Mouse (Mus musculus): ENCODE measurements around the gene Zfp638. TPM values are rescaled to one million over a fixed set of nuclear protein-coding genes. Genes with fewer than 3 reads are reported as not detected.

Gene Zfp638
- polyA plus RNA-seq, 1 experiment from 2014 or later: 51.1 TPM

DNA sequence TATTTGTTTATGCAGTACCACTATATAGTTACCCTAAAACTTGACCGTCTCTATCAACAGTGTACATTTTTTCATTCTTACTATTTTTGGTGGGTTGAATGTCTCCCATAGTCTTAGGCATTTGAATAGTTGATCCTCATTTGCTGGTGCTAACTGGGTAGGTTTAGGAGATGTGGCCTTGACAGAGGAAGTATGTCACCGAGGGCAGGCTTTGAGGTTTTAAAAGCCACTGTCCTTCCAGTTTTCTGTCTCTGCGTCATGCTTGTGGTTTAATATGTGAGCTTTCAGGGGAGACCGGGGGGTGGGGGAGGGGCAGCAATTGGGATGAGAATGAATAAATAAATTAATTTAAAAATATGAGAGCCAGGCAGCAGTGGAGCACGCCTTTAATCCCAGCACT is 24.3 kb downstream of the Zfp638 start:
- H3K36me3 ChIP-seq (ENCODE audit: control insufficient read depth, insufficient read depth, low read length): no peaks in the 10 kb centered on the region
- H3K4me3 ChIP-seq (ENCODE audit: control insufficient read depth in 1 of 2, insufficient read depth in 1 of 2, low read depth in 1 of 2, low read length in 2 of 2): no peak overlapping the region
- 86% methylated on average over 5 of the region's 5 CpGs for WGBS
- H3K27ac ChIP-seq (replicated peaks in 1 of 2; ENCODE audit: control insufficient read depth in 1 of 2, insufficient read depth in 1 of 2, low read depth in 2 of 2, low read length in 2 of 2): no peak overlapping the region
- H3K27me3 ChIP-seq (ENCODE audit: control insufficient read depth, insufficient read depth, low read length): no peaks in the 10 kb centered on the region
- no peak overlapping the region for H3K9ac ChIP-seq (ENCODE audit: low read length)
- no peak overlapping the region for H3K4me2 ChIP-seq (ENCODE audit: low read length)
- no peaks in the 10 kb centered on the region for H3K9me3 ChIP-seq (ENCODE audit: control insufficient read depth, low read length)
- ATAC-seq (ENCODE audit: insufficient number of reproducible peaks, insufficient read depth, low FRiP score, low read depth): no peak
- no peaks in the 10 kb centered on the region for H3K4me1 ChIP-seq (ENCODE audit: control insufficient read depth in 2 of 2, insufficient read depth in 2 of 2, low read length in 2 of 2)

DNA sequence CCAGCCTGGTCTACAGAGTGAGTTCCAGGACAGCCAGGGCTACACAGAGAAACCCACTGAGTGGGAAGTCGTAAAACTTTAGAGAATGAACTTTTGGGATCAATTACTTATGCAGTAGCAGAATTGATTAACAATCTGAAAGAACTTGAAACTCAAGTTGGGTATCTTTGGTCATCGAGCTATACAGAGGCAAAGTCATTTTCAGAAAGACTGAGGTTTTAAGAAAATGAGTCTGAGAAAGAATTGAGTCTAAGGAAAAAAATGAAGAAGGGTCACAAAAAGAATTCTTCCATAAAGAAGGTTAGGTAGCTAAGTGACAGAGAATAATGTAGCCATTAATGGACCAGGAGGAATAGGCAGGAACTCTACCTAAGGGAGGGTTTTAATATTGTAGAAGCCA is 24.8 kb downstream of the Zfp638 start:
- no peak overlapping the region for H3K9ac ChIP-seq (ENCODE audit: low read length)
- ATAC-seq (ENCODE audit: insufficient number of reproducible peaks, insufficient read depth, low FRiP score, low read depth): no peak
- no peaks in the 10 kb centered on the region for H3K36me3 ChIP-seq (ENCODE audit: control insufficient read depth, insufficient read depth, low read length)
- no peak overlapping the region for H3K4me2 ChIP-seq (ENCODE audit: low read length)
- no peaks in the 10 kb centered on the region for H3K4me1 ChIP-seq (ENCODE audit: control insufficient read depth in 2 of 2, insufficient read depth in 2 of 2, low read length in 2 of 2)
- WGBS: 86% methylated on average over 2 of the region's 2 CpGs
- no peak overlapping the region for H3K4me3 ChIP-seq (ENCODE audit: control insufficient read depth in 1 of 2, insufficient read depth in 1 of 2, low read depth in 1 of 2, low read length in 2 of 2)
- no peak overlapping the region for H3K27ac ChIP-seq (replicated peaks in 1 of 2; ENCODE audit: control insufficient read depth in 1 of 2, insufficient read depth in 1 of 2, low read depth in 2 of 2, low read length in 2 of 2)
- no peaks in the 10 kb centered on the region for H3K9me3 ChIP-seq (ENCODE audit: control insufficient read depth, low read length)
- H3K27me3 ChIP-seq (ENCODE audit: control insufficient read depth, insufficient read depth, low read length): no peaks in the 10 kb centered on the region

- no peak for ATAC-seq (ENCODE audit: insufficient number of reproducible peaks, insufficient read depth, low FRiP score, low read depth)
- Histone ChIP-seq H3K9me3 (ENCODE audit: control insufficient read depth, low read length) (no peaks in the 10 kb centered on the region), H3K36me3 (ENCODE audit: control insufficient read depth, insufficient read depth, low read length) (no peaks in the 10 kb centered on the region), H3K4me2 (ENCODE audit: low read length) (no peak overlapping the region), H3K4me1 (ENCODE audit: control insufficient read depth in 2 of 2, insufficient read depth in 2 of 2, low read length in 2 of 2) (no peaks in the 10 kb centered on the region), H3K27me3 (ENCODE audit: control insufficient read depth, insufficient read depth, low read length) (no peaks in the 10 kb centered on the region), H3K9ac (ENCODE audit: low read length) (no peak overlapping the region), H3K27ac (replicated peaks in 1 of 2; ENCODE audit: control insufficient read depth in 1 of 2, insufficient read depth in 1 of 2, low read depth in 2 of 2, low read length in 2 of 2) (no peak overlapping the region), H3K4me3 (ENCODE audit: control insufficient read depth in 1 of 2, insufficient read depth in 1 of 2, low read depth in 1 of 2, low read length in 2 of 2) (no peak overlapping the region)
- 79% methylated on average over 1 of the region's 1 CpGs for WGBS
Observed at GRCm38 (mm10) chr6:83893086-83893485, 26.2 kb downstream of the Zfp638 start.

DNA sequence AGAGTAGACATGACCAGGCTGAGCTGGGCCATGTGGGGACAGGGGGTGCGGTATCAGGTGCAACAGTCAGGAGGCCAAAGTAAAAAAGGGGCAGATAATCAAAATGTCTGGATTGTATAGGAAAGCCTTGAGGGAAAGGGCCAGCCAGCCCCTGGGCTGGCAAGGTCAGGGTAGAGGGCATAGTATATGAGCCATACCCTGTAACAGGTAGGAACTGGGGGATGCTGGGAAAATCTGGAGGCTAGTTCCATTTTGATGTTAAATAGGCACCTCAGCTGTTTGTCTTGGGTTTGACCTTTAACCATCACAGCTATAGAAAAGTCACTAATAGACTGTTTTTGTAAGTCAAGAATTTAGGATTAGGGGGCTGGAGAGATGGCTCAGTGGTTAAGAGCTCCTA is 26.7 kb downstream of the Zfp638 start:
- Histone ChIP-seq H3K27ac (replicated peaks in 1 of 2; ENCODE audit: control insufficient read depth in 1 of 2, insufficient read depth in 1 of 2, low read depth in 2 of 2, low read length in 2 of 2) (no peak overlapping the region), H3K9ac (ENCODE audit: low read length) (no peak overlapping the region), H3K27me3 (ENCODE audit: control insufficient read depth, insufficient read depth, low read length) (no peaks in the 10 kb centered on the region), H3K4me3 (ENCODE audit: control insufficient read depth in 1 of 2, insufficient read depth in 1 of 2, low read depth in 1 of 2, low read length in 2 of 2) (no peak overlapping the region), H3K4me2 (ENCODE audit: low read length) (no peak overlapping the region), H3K4me1 (ENCODE audit: control insufficient read depth in 2 of 2, insufficient read depth in 2 of 2, low read length in 2 of 2) (no peaks in the 10 kb centered on the region), H3K36me3 (ENCODE audit: control insufficient read depth, insufficient read depth, low read length) (no peaks in the 10 kb centered on the region), H3K9me3 (ENCODE audit: control insufficient read depth, low read length) (no peaks in the 10 kb centered on the region)
- no peak for ATAC-seq (ENCODE audit: insufficient number of reproducible peaks, insufficient read depth, low FRiP score, low read depth)
- WGBS: 95% methylated on average over 1 of the region's 1 CpGs

GRCm38 (mm10) chr6:83899142-83899541 is 32.2 kb downstream of the Zfp638 start:
- no peak overlapping the region for H3K4me2 ChIP-seq (ENCODE audit: low read length)
- no peaks in the 10 kb centered on the region for H3K9me3 ChIP-seq (ENCODE audit: control insufficient read depth, low read length)
- WGBS: 58% methylated on average over 4 of the region's 4 CpGs
- no peaks in the 10 kb centered on the region for H3K27me3 ChIP-seq (ENCODE audit: control insufficient read depth, insufficient read depth, low read length)
- no peaks in the 10 kb centered on the region for H3K4me1 ChIP-seq (ENCODE audit: control insufficient read depth in 2 of 2, insufficient read depth in 2 of 2, low read length in 2 of 2)
- no peak overlapping the region for H3K4me3 ChIP-seq (ENCODE audit: control insufficient read depth in 1 of 2, insufficient read depth in 1 of 2, low read depth in 1 of 2, low read length in 2 of 2)
- no peak for ATAC-seq (ENCODE audit: insufficient number of reproducible peaks, insufficient read depth, low FRiP score, low read depth)
- no peak overlapping the region for H3K9ac ChIP-seq (ENCODE audit: low read length)
- no peak overlapping the region for H3K27ac ChIP-seq (replicated peaks in 1 of 2; ENCODE audit: control insufficient read depth in 1 of 2, insufficient read depth in 1 of 2, low read depth in 2 of 2, low read length in 2 of 2)
- H3K36me3 ChIP-seq (ENCODE audit: control insufficient read depth, insufficient read depth, low read length): no peaks in the 10 kb centered on the region

- Histone ChIP-seq H3K27me3 (ENCODE audit: control insufficient read depth, insufficient read depth, low read length) (no peaks in the 10 kb centered on the region), H3K9ac (ENCODE audit: low read length) (no peak overlapping the region), H3K4me2 (ENCODE audit: low read length) (no peak overlapping the region), H3K4me3 (ENCODE audit: control insufficient read depth in 1 of 2, insufficient read depth in 1 of 2, low read depth in 1 of 2, low read length in 2 of 2) (no peak overlapping the region), H3K9me3 (ENCODE audit: control insufficient read depth, low read length) (no peaks in the 10 kb centered on the region), H3K4me1 (ENCODE audit: control insufficient read depth in 2 of 2, insufficient read depth in 2 of 2, low read length in 2 of 2) (no peaks in the 10 kb centered on the region), H3K27ac (replicated peaks in 1 of 2; ENCODE audit: control insufficient read depth in 1 of 2, insufficient read depth in 1 of 2, low read depth in 2 of 2, low read length in 2 of 2) (no peak overlapping the region), H3K36me3 (ENCODE audit: control insufficient read depth, insufficient read depth, low read length) (no peaks in the 10 kb centered on the region)
- no peak for ATAC-seq (ENCODE audit: insufficient number of reproducible peaks, insufficient read depth, low FRiP score, low read depth)
- 72% methylated on average over 1 of the region's 1 CpGs for WGBS
Observed at GRCm38 (mm10) chr6:83905276-83905675, 38.4 kb downstream of the Zfp638 start.

GRCm38 (mm10) chr6:83906659-83907058 is 39.8 kb downstream of the Zfp638 start:
- Histone ChIP-seq H3K4me2 (ENCODE audit: low read length) (no peak overlapping the region), H3K36me3 (ENCODE audit: control insufficient read depth, insufficient read depth, low read length) (no peaks in the 10 kb centered on the region), H3K27me3 (ENCODE audit: control insufficient read depth, insufficient read depth, low read length) (no peaks in the 10 kb centered on the region), H3K27ac (replicated peaks in 1 of 2; ENCODE audit: control insufficient read depth in 1 of 2, insufficient read depth in 1 of 2, low read depth in 2 of 2, low read length in 2 of 2) (no peak overlapping the region), H3K9me3 (ENCODE audit: control insufficient read depth, low read length) (no peaks in the 10 kb centered on the region), H3K4me1 (ENCODE audit: control insufficient read depth in 2 of 2, insufficient read depth in 2 of 2, low read length in 2 of 2) (no peaks in the 10 kb centered on the region), H3K9ac (ENCODE audit: low read length) (no peak overlapping the region), H3K4me3 (ENCODE audit: control insufficient read depth in 1 of 2, insufficient read depth in 1 of 2, low read depth in 1 of 2, low read length in 2 of 2) (no peak overlapping the region)
- no peak for ATAC-seq (ENCODE audit: insufficient number of reproducible peaks, insufficient read depth, low FRiP score, low read depth)

DNA sequence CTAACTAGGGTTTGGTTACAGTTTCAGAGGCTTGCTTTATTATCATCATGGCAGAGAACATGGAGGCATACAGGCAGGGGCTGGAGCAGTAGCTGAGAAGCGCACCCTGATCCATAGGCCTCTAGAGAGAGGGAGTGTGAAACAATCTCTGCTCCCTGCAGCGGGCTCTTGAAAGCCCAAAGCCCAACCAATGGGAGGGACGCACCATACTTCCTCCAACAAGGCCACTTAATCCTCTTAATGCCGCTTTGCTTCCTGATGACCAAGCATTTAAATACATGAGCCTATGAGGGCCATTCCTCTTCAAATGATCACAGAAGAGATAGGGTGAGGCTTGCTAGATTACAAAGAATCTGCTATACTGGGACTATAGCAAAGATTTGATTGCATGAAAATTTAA is 41.5 kb downstream of the Zfp638 start:
- no peak overlapping the region for H3K4me2 ChIP-seq (ENCODE audit: low read length)
- H3K4me3 ChIP-seq (ENCODE audit: control insufficient read depth in 1 of 2, insufficient read depth in 1 of 2, low read depth in 1 of 2, low read length in 2 of 2): no peak overlapping the region
- H3K9ac ChIP-seq (ENCODE audit: low read length): no peak overlapping the region
- no peaks in the 10 kb centered on the region for H3K9me3 ChIP-seq (ENCODE audit: control insufficient read depth, low read length)
- 24% methylated on average over 4 of the region's 4 CpGs for WGBS
- no peak for ATAC-seq (ENCODE audit: insufficient number of reproducible peaks, insufficient read depth, low FRiP score, low read depth)
- H3K27ac ChIP-seq (replicated peaks in 1 of 2; ENCODE audit: control insufficient read depth in 1 of 2, insufficient read depth in 1 of 2, low read depth in 2 of 2, low read length in 2 of 2): no peak overlapping the region
- no peaks in the 10 kb centered on the region for H3K4me1 ChIP-seq (ENCODE audit: control insufficient read depth in 2 of 2, insufficient read depth in 2 of 2, low read length in 2 of 2)
- H3K27me3 ChIP-seq (ENCODE audit: control insufficient read depth, insufficient read depth, low read length): no peaks in the 10 kb centered on the region
- no peaks in the 10 kb centered on the region for H3K36me3 ChIP-seq (ENCODE audit: control insufficient read depth, insufficient read depth, low read length)

Data from heart, embryonic 14.5 days (tissue).